Mouse (Mus musculus) cortical plate, adult 2 months (tissue): Measurements from ENCODE around the gene Yeats2.

Source experiments
- CTCF ChIP-seq: fragments of 200-500 bp; IDR thresholded peaks from 2 replicates; pipeline ENCODE4 v1.5.1; 2011; ENCODE audit warnings: mild to moderate bottlenecking, control low read depth, low read length; ENCODE audit not compliant: insufficient read depth; ENCODE audit errors: extremely low read depth
- POLR2A ChIP-seq: fragments of 200-500 bp; IDR thresholded peaks from 2 replicates; pipeline ENCODE4 v1.6.1; 2011; ENCODE audit warnings: mild to moderate bottlenecking, low read length, control low read depth; ENCODE audit not compliant: insufficient read depth; ENCODE audit errors: extremely low read depth

DNA sequence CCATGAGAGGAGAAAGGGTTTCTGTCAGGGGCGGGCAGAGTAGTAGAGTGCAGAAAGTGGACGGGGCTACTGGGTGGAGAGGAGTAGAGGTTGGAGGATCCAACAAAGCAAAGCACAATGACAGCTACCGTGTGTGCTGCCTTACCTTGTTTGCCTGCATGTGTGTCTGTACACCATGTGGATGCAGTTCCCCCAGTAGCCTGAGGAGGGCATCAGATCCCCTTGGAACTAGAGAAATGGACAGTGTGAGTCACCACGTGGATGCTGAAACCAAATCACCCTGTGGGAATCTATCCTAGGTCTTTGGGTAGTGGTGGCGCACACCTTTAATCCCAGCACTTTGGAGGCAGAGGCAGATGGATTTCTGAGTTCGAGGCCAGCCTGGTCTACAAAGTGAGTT lies 31.9 kb upstream of the Yeats2 start:
- TF ChIP-seq POLR2A, result no peak
- TF ChIP-seq CTCF, result no peak
